Mouse (Mus musculus) midbrain, postnatal 0 days (tissue): ENCODE data around the gene Ankrd11. TPM values are rescaled to one million over a fixed set of nuclear protein-coding genes. Genes with fewer than 3 reads are reported as not detected.

Source experiments
- ATAC-seq: fragments of 200-750 bp; cut with Nextera tagmentation; 2 replicates; pipeline ENCODE4 v1.8.0; 2017; ENCODE audit warnings: moderate number of reproducible peaks, mild to moderate bottlenecking, moderate TSS enrichment, moderate library complexity; ENCODE audit not compliant: low FRiP score
- DNase-seq: peaks from one replicate; pipeline ENCODE4 v3.0.0-alpha.2; 2015; ENCODE audit warnings: low spot score
- H3K27ac ChIP-seq: fragments of 300-500 bp; sonication (generic); 2 replicates; pipeline ENCODE4 v1.5.1; 2014; ENCODE audit warnings: low read depth, mild to moderate bottlenecking, low read length, mixed read lengths
- H3K27me3 ChIP-seq: fragments of 300-500 bp; sonication (generic); 2 replicates; pipeline ENCODE4 v1.6.1; 2014; ENCODE audit warnings: low read length, control low read depth, mixed read lengths; ENCODE audit not compliant: insufficient read depth
- H3K36me3 ChIP-seq: fragments of 300-500 bp; sonication (generic); 2 replicates; pipeline ENCODE4 v1.6.1; 2014; ENCODE audit warnings: low read length, control low read depth, mixed read lengths; ENCODE audit not compliant: insufficient read depth
- H3K4me1 ChIP-seq: fragments of 300-500 bp; sonication (generic); 2 replicates; pipeline ENCODE4 v1.6.1; 2014; ENCODE audit warnings: mild to moderate bottlenecking, control low read depth, antibody characterized with exemption, low read length, mixed read lengths; ENCODE audit not compliant: insufficient read depth
- H3K4me2 ChIP-seq: fragments of 300-500 bp; sonication (generic); 2 replicates; pipeline ENCODE4 v1.6.1; 2014; ENCODE audit warnings: low read depth, mild to moderate bottlenecking, low read length, mixed read lengths; ENCODE audit not compliant: poor library complexity, severe bottlenecking
- H3K4me3 ChIP-seq: fragments of 300-500 bp; sonication (generic); 2 replicates; pipeline ENCODE4 v1.5.1; 2014; ENCODE audit warnings: low read depth, mild to moderate bottlenecking, low read length, moderate library complexity
- H3K9ac ChIP-seq: fragments of 300-500 bp; sonication (generic); replicated peaks from 2 replicates; pipeline ENCODE4 v1.6.1; 2014; ENCODE audit warnings: mild to moderate bottlenecking, low read length, moderate library complexity, mixed read lengths; ENCODE audit not compliant: poor library complexity, severe bottlenecking
- H3K9me3 ChIP-seq: fragments of 300-500 bp; sonication (generic); 2 replicates; pipeline ENCODE4 v1.6.1; 2016; ENCODE audit warnings: low read length, control low read depth
- CTCF ChIP-seq: IDR thresholded peaks from 2 replicates; pipeline ENCODE4 v1.5.1; 2016; ENCODE audit warnings: antibody characterized with exemption, mild to moderate bottlenecking
- WGBS: fragments of 180-500 bp; shearing (Covaris S2); extraction: QIAGEN DNeasy Blood & Tissue Kit; methylation state at CpG from one replicate; pipeline ENCODE4 v1.1.7; 2014; 5-methylcytosine and 5-hydroxymethylcytosine counted together
- polyA plus RNA-seq: library from polyadenylated mRNA; unstranded; fragments of >200 nt; fragmentation: Nextera tagmentation; extraction: Ambion mirVana; gene quantifications from 2 replicates; pipeline ENCODE4 v1.2.1, GENCODE M21; 2015
- total RNA-seq: library from RNA; depleted of rRNA; stranded (reverse); fragments of >200 nt; gene quantifications from 2 replicates; pipeline ENCODE4 v1.2.3, GENCODE M21; 2014

Ankrd11 gene
- total and polyA plus RNA-seq, 2 experiments from 2014 or later = 78.7 to 98.3 TPM

GRCm38 (mm10) chr8:122988955-122989354 is 53.1 kb downstream of the Ankrd11 start:
- H3K27ac ChIP-seq = no peak overlapping the region
- ATAC-seq = no peak
- no peak overlapping the region for H3K4me2 ChIP-seq
- H3K27me3 ChIP-seq = no peaks in the 10 kb centered on the region
- H3K4me3 ChIP-seq = no peak overlapping the region
- no peak for DNase-seq
- H3K36me3 ChIP-seq = no peaks in the 10 kb centered on the region
- TF ChIP-seq CTCF = no peak
- H3K9me3 ChIP-seq = no peaks in the 10 kb centered on the region
- H3K4me1 ChIP-seq = no peaks in the 10 kb centered on the region
- WGBS = 73% methylated on average over 3 of the region's 3 CpGs
- no peak overlapping the region for H3K9ac ChIP-seq

DNA sequence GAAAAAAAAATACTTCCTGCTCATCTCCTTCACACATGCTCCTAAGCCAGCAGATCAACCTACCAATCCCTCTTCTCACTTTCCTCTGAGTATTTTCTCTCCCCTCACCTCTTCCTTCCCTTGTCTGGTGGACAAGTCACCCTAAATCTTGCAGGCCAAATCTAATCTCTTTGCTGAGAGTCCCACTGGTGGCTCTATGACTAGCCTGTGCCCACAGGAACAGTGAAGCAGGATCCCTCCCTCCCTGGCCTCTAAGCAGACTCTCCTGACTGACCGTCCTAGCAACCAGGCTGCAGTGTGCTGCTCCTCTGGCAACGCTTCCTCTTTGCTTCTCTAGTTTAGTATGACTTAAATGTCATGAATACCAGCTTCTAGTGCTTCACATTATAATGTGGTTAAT is 54.8 kb downstream of the Ankrd11 start:
- Histone ChIP-seq H3K4me2 (no peak overlapping the region), H3K4me1 (no peaks in the 10 kb centered on the region), H3K9me3 (no peaks in the 10 kb centered on the region), H3K4me3 (no peak overlapping the region), H3K27me3 (no peaks in the 10 kb centered on the region), H3K27ac (no peak overlapping the region; the same call in 1 of the 2 replicates), H3K36me3 (no peaks in the 10 kb centered on the region), H3K9ac (no peak overlapping the region)
- ATAC-seq = no peak
- WGBS = 50% methylated on average over 2 of the region's 2 CpGs
- no peak for TF ChIP-seq CTCF
- DNase-seq = peak; percentile 25

DNA sequence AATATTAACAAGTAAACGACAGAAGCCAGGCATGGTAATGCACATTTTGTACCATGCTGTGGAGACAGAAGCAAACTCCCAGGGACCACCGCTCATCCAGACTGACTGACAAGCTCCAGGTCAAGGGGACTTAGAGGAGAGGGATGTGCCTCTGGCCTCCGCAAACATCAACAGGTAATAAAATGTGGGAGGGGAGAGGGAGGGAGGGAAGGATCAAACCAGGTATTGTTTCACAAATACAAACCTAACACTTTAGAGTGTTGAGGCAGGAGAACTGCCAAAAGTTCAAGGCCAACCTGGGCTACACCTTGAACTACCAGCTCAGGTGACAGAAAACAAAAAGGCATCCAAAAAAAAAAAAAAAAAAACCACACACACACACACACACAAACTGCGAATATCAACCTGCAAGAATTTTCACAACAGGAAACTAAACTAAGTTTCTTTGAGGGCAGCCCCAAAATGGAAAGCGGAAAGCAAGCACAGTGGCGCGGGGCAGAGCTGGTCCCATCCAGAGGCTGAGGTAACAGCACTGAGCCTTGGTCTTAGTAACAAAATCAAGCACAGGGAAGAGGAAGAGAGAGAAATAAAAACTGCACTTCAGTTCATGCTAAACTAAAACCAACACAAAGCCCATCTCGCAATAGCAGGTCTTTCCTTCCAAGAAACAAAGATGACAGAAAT is 55.4 kb downstream of the Ankrd11 start:
- Histone ChIP-seq H3K27me3 (no peaks in the 10 kb centered on the region), H3K4me3 (no peak overlapping the region), H3K27ac (no peak overlapping the region), H3K4me2 (no peak overlapping the region), H3K9ac (no peak overlapping the region), H3K36me3 (no peaks in the 10 kb centered on the region), H3K4me1 (no peaks in the 10 kb centered on the region), H3K9me3 (no peaks in the 10 kb centered on the region)
- no peak for ATAC-seq
- TF ChIP-seq CTCF = no peak
- 92% methylated on average over 8 of the region's 8 CpGs for WGBS
- DNase-seq = no peak

DNA sequence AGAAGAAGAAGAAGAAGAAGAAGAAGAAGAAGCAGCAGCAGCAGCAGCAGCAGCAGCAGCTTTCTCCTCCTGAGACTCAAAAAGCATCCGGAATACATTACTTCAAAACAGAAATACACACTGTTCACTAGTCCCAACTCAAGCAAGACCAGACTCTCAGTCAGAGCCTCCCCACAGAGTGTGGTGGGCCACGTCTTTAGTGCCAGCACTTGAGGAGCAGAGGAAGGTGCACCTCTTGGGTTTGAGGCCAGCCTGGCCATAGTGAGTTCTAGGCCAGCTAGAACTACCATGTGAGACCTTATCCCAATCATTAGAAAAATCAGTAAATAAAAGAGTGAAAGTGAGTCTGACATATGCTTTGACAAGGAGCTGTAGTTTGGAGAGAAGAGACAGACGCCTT is 57.9 kb downstream of the Ankrd11 start:
- no peak overlapping the region for H3K4me2 ChIP-seq
- H3K36me3 ChIP-seq = no peaks in the 10 kb centered on the region
- no peak overlapping the region for H3K27ac ChIP-seq
- TF ChIP-seq CTCF = no peak
- 90% methylated on average over 3 of the region's 3 CpGs for whole genome bisulfite sequencing
- no peaks in the 10 kb centered on the region for H3K9me3 ChIP-seq
- no peaks in the 10 kb centered on the region for H3K27me3 ChIP-seq
- H3K4me3 ChIP-seq = no peak overlapping the region
- DNase-seq (no peak), ATAC-seq (no peak)
- no peak overlapping the region for H3K9ac ChIP-seq
- peaks cover 6% of the 10 kb centered on the region for H3K4me1 ChIP-seq

DNA sequence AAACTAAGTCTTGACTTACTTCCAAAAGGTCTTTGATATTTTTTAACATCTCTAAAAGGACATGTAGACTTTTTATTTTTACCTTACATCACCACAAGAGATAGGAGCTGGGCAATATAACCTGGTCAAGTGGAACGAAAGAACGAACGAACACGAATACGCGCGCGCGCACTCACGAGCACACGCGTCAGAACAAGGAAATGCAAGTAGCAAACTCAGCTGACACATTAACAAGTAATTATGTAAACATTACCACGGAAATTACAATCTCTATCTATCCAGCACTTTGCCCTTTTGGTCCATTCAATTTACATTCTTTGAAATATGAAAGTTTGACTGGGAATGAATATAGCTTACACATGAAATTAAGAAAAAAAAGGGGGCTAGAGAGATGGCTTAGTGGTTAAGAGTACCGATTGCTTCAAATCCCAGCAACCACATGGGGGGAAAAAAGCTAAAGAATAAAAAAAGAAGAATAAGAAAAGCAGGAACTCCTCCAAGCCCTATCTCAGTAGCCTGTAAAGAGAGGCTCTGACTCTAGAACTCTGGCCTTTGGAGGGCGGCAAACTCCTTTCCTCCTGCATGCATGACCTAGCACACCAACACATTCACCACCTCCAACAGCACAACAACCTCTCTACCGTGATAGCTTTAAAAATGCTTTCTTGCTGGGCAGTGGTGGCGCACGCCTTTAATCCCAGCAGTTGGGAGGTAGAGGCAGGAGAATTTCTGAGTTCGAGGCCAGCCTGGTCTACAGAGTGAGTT is 58.7 kb downstream of the Ankrd11 start:
- H3K27me3 ChIP-seq = no peaks in the 10 kb centered on the region
- DNase-seq (no peak), ATAC-seq (no peak)
- no peaks in the 10 kb centered on the region for H3K36me3 ChIP-seq
- H3K4me2 ChIP-seq = no peak overlapping the region
- H3K9ac ChIP-seq = no peak overlapping the region
- H3K27ac ChIP-seq = no peak overlapping the region
- 87% methylated on average over 19 of the region's 19 CpGs for WGBS
- no peaks in the 10 kb centered on the region for H3K9me3 ChIP-seq
- peaks cover 6% of the 10 kb centered on the region for H3K4me1 ChIP-seq
- H3K4me3 ChIP-seq = no peak overlapping the region
- TF ChIP-seq CTCF = no peak

DNA sequence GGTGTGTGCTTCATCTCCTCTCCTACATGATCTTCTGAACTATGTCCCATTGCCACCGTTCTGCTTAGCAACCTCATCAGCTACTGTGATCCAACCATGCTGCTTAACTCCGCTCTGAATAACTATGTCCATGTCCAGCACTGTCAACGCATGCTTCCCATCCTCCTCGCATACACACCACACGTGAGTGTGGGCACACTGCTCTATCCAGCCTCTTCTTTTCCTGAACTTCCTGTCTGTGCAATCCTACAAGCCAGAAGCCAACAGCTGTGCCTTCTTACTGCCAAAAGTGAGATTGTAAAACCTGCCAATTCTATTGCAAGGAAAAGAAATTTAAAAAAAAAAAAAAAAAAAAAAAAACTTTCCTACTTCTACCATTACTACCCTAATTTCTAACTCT is 60.4 kb downstream of the Ankrd11 start:
- H3K9ac ChIP-seq = no peak overlapping the region
- ATAC-seq (no peak), DNase-seq (no peak)
- WGBS = 86% methylated on average over 5 of the region's 5 CpGs
- H3K4me2 ChIP-seq = no peak overlapping the region
- no peaks in the 10 kb centered on the region for H3K36me3 ChIP-seq
- H3K4me3 ChIP-seq = no peak overlapping the region
- H3K27me3 ChIP-seq = no peaks in the 10 kb centered on the region
- H3K27ac ChIP-seq = no peak overlapping the region
- no peak for TF ChIP-seq CTCF
- H3K4me1 ChIP-seq = peaks cover 6% of the 10 kb centered on the region
- H3K9me3 ChIP-seq = no peaks in the 10 kb centered on the region
